In the genomic region with DNA sequence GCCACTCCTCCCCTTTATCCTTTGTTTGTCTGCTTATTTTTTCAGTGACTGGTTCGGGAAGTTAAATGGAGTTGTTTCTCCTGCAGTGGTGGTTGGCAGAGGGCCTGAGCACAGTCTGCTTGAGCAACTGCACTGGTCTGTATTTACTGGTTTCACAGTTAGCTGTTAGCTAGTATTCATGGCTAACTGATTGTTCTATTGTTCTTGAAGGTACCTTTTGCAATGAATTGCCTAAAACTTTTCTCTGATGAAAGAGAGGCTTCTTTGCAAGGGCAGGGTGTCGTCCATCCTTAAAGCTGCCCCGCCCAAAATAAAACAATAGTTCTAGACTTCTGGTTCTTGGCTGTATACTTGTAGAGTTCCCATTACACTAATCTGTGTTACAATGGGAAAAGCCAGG, we compare ENCODE assay signal across 21 mouse cellular contexts.
A peak's percentile ranks its signal among the peaks of the same experiment; 100 is the strongest.
DNase-seq lines count a peak whose midpoint lies in the region; ATAC-seq lines count a peak whose summit lies in the region.
"Had no signal": no experiment of that assay in that cellular context is flagged by ENCODE, and none has a peak within 500 bp of the region (broad histone marks: within the 10 kb centered on the region; RNA-seq: fewer than 3 reads in every experiment).

No protein-coding gene starts in this region.

- DNase-seq in ES-CJ7 (ENCODE audit: low read depth, low spot score) (peak; percentile 96), R1 (ENCODE audit: low read depth, low spot score) (peak; percentile 91), adipocyte (ENCODE audit: low spot score) (peak; percentile 39)
- no peak for DNase-seq in lung, postnatal 25 days (ENCODE audit: low spot score)
- DNase-seq in layer of hippocampus, adult 11-12 months (ENCODE audit: low spot score) = no peak
- DNase-seq: adrenal gland, adult 8-10 months; adrenal gland, postnatal 25 days; cerebellum, adult 11-12 months; cerebellum, adult 9-10 months; cerebellum, postnatal 14 days; forebrain, postnatal 0 days; gastrocnemius, adult 2 months; gastrocnemius, postnatal 14 days; heart, adult 18-20 months; heart, postnatal 10 days; heart, postnatal 36 days had no signal

- ATAC-seq in granulocyte monocyte progenitor cell, adult 5-6 weeks (replicated peaks; ENCODE audit: poor library complexity, severe bottlenecking) = no peak
- ATAC-seq: CD4-positive, CD25-positive, alpha-beta regulatory T cell, adult 4 months; forebrain, embryonic 14.5 days; forebrain, postnatal 0 days; hindbrain, embryonic 16.5 days; intestine, embryonic 15.5 days had no signal

Comparison
In these comparisons a context has a peak if more than half of its experiments do, and no peak if none do; other contexts are left out.
1. DNase-seq: peak in ES-CJ7 (single experiment), R1 (single experiment) and adipocyte (single experiment); none in lung, postnatal 25 days (single experiment) and layer of hippocampus, adult 11-12 months (single experiment).